Mouse (Mus musculus) lung, adult 10 weeks (tissue): Measurements from ENCODE around the gene Olfr152. TPM values are rescaled to one million over a fixed set of nuclear protein-coding genes. Genes with fewer than 3 reads are reported as not detected.

Source experiments
- polyA plus RNA-seq: library from polyadenylated mRNA; stranded (reverse); fragments of 350-450 nt; fragmentation: Illumina TruSeq; extraction: RNeasy Lipid Tissue Mini Kit (QIAGEN cat#74804); gene quantifications from one replicate; pipeline ENCODE4 v1.2.3, GENCODE M21; 2014; ENCODE audit warnings: low read depth, low replicate concordance; ENCODE audit not compliant: insufficient read depth

Olfr152 gene
- polyA plus RNA-seq, result not detected

DNA sequence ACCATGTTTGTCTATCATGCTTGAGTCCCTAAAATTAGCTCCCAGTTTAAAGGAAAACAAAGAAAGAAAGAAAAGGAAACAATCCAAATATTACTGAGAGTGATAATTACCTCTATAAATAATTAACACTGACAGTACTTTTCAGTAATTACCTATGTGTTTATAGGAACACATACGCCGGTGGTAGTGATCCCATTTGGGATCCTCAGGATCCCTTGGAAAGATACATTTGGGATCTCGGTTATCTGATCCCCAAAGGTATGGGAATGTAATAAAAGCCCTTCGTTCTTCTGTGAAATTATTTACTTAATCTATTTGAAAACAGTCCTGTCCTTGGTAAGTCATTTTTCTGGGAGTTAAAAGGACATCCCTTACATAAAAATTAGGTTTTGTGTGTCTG, at the start of gene Olfr152:
TSS of gene Olfr152 (plus strand) at position 301 of the 400 bp plus-strand sequence.

DNA sequence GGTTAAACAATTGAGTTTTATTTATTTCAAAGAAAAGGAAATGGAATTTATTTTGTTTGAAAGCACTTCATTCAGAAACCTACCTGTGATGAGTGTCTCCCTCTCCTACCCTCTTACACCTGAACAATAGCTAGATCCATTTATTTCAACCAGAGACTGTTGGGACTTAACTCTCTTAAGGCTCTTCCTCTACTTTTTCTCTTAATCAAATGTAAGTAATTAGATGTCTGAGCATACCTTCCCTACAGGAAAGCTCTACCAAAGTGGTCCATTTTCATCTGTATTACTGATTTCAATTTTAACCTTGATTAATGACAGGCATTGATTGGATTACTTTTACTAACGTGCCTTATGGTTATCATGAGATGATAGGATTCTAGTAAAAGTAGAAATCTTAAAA, 39.4 kb upstream of the Olfr152 start, which contains the start of gene Olfr1138:
TSS of gene Olfr1138 (minus strand) at position 101 of the 400 bp plus-strand sequence.

DNA sequence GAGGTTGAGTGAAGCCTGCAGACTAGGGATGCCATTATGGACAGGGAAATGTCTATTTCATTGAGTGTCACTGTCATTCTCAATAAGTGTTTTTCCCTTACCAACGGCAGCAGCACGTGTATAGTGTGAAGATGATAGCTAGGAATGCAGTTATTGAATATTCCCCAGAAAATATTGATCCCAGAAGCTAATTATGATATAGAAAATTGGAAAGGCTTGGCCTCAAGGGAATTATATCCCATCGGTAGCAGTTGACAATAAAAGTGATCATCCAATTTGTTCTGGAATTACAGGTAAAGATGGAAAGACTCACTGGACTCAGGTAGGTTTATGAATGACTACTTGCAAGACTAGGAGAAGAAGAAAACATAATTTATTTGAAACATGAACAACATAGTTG, 35.8 kb upstream of the Olfr152 start, which contains the start of gene Olfr1140:
TSS of gene Olfr1140 (plus strand) at position 301 of the 400 bp plus-strand sequence.

DNA sequence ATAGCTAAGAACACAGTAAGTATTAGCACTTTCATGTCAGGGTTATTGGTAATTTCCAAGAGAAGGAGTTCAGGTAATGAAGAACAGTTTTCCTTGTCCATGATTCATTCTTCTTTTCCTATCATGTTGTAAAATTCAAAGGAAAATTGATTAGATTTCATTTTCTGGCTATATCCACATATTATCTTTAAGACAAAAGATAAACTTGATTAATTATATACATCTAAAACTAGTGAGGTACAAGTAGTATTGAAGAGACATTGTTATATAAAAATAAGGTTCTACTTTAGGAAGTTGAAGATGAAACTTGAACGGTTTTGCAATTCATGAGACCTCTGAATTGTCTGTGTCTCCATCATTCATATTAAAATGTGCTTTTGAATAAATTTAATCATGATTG, 25.4 kb upstream of the Olfr152 start, which contains the start of gene Olfr1141:
TSS of gene Olfr1141 (minus strand) at position 101 of the 400 bp plus-strand sequence.

DNA sequence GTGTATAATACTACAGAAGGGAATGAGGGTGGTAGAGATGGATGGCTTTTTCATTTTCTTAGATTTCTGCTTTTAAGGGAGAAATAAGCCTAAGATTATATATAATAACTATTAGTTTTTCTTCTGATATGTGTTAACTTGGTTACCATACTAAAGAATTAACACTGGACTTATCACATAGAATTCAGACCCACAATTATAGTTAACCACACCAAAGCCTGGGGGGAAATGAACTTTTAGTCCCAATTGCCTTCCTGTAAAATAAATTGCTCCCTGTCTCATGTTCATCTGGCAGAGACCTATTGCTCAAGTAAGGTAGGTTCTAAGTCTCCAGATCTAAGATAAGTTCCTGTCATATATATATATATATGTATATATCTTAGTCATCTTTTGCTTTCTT, 21.0 kb downstream of the Olfr152 start, which contains the start of gene Olfr1143:
TSS of gene Olfr1143 (plus strand) at position 301 of the 400 bp plus-strand sequence.

DNA sequence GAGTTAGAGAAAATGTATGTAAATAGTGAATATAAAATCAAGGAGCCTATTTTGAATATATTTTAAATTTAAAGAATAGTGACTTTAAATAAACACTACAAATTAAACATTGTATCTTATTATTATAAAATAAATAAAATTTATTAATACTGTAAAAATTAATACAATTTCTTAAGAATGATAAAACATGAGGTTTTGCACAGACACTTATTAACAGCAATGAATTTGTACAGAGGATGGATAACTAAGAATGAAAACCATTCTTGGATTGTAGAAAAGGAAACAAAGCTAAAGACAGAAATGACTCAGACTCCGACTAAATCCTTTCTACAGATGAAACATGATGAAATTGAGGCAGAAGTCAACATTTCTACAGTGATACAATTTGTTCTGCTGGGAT, 30.2 kb downstream of the Olfr152 start, which contains the start of gene Olfr1145:
TSS of gene Olfr1145 (plus strand) at position 301 of the 400 bp plus-strand sequence.

DNA sequence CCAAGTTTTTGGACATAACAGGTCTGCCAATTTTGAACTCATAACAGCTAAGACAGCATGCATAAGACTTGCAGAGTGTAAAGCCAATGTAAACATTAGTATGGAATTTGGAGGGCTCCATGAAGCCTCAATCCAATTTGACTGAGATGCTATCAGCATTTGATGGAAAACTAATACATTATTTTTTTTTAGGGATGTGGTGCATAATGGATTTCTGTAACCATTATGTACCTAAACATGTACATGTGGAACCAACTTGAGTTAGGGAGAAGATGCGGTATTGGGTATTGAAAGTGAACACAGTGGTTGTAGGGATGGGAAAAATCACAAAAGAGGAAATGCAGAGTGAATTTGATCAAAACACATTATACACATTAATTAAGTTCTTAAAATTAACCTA, 51.0 kb downstream of the Olfr152 start, which contains the start of gene Olfr1148:
TSS of gene Olfr1148 (plus strand) at position 301 of the 400 bp plus-strand sequence.

Other genes starting within 250 kb of the Olfr152 start
- gene Olfr153, start 247.7 kb upstream of the Olfr152 start, polyA plus RNA-seq, result not detected
- not detected for gene Olfr1128, start 233.9 kb upstream of the Olfr152 start, polyA plus RNA-seq
- gene Olfr1129, start 205.6 kb upstream of the Olfr152 start, polyA plus RNA-seq, result not detected
- not detected for gene Olfr1130, start 173.3 kb upstream of the Olfr152 start, polyA plus RNA-seq
- gene Olfr1131, start 152.4 kb upstream of the Olfr152 start, polyA plus RNA-seq, result not detected
- gene Olfr1132, start 141.9 kb upstream of the Olfr152 start, polyA plus RNA-seq, result not detected
- not detected for gene Olfr1133, start 132.1 kb upstream of the Olfr152 start, polyA plus RNA-seq
- not detected for gene Olfr1134, start 121.0 kb upstream of the Olfr152 start, polyA plus RNA-seq
- not detected for gene Olfr1135, start 105.8 kb upstream of the Olfr152 start, polyA plus RNA-seq
- not detected for gene Olfr1136, start 85.5 kb upstream of the Olfr152 start, polyA plus RNA-seq
- gene Olfr1137, start 66.3 kb upstream of the Olfr152 start, polyA plus RNA-seq, result not detected
- gene Olfr1138, start 39.5 kb upstream of the Olfr152 start, polyA plus RNA-seq, result not detected
- gene Olfr1140, start 35.7 kb upstream of the Olfr152 start, polyA plus RNA-seq, result not detected
- gene Olfr1141, start 25.5 kb upstream of the Olfr152 start, polyA plus RNA-seq, result not detected
- not detected for gene Olfr1143, start 21.1 kb downstream of the Olfr152 start, polyA plus RNA-seq
- not detected for gene Olfr1145, start 30.3 kb downstream of the Olfr152 start, polyA plus RNA-seq
- not detected for gene Olfr1148, start 51.0 kb downstream of the Olfr152 start, polyA plus RNA-seq
- gene Olfr1150-ps1, start 64.5 kb downstream of the Olfr152 start, polyA plus RNA-seq, result not detected
- gene Olfr1151, start 76.4 kb downstream of the Olfr152 start, polyA plus RNA-seq, result not detected
- gene Olfr1152, start 87.0 kb downstream of the Olfr152 start, polyA plus RNA-seq, result not detected
- gene Olfr1153, start 115.5 kb downstream of the Olfr152 start, polyA plus RNA-seq, result not detected
- gene Olfr1154, start 125.7 kb downstream of the Olfr152 start, polyA plus RNA-seq, result not detected
- gene Olfr1155, start 165.7 kb downstream of the Olfr152 start, polyA plus RNA-seq, result not detected
- gene Olfr1156, start 173.6 kb downstream of the Olfr152 start, polyA plus RNA-seq, result not detected
- not detected for gene Olfr1157, start 188.8 kb downstream of the Olfr152 start, polyA plus RNA-seq
- gene Olfr74, start 195.2 kb downstream of the Olfr152 start, polyA plus RNA-seq, result not detected
- gene Olfr1158, start 210.6 kb downstream of the Olfr152 start, polyA plus RNA-seq, result not detected
- gene Olfr1160, start 228.8 kb downstream of the Olfr152 start, polyA plus RNA-seq, result not detected
- gene Olfr1161, start 243.3 kb downstream of the Olfr152 start, polyA plus RNA-seq, result not detected